Mouse (Mus musculus) gastrocnemius, adult 2 months (tissue): ENCODE data around the gene Ncstn. TPM values are rescaled to one million over a fixed set of nuclear protein-coding genes. Genes with fewer than 3 reads are reported as not detected.

ENCODE experiments used
- DNase-seq: peaks from one replicate; pipeline ENCODE4 v3.0.0; 2022
- H3K27ac ChIP-seq: fragments of 200-600 bp; 2 replicates; pipeline ENCODE4 v1.8.1; 2022; ENCODE audit warnings: mild to moderate bottlenecking
- H3K4me3 ChIP-seq: fragments of 200-600 bp; 2 replicates; pipeline ENCODE4 v1.8.1; 2022; ENCODE audit warnings: mild to moderate bottlenecking, moderate library complexity
- CTCF ChIP-seq: fragments of 200-600 bp; IDR thresholded peaks from 2 replicates; pipeline ENCODE4 v1.8.1; 2022; ENCODE audit warnings: antibody characterized with exemption, mild to moderate bottlenecking, moderate library complexity
- intact Hi-C: fragments of 180-260 bp; cut with DNase I; formaldehyde crosslinking; loops from one replicate; pipeline ENCODE4 v1.15.1; 2025
- long read RNA-seq, 2 experiments: library from polyadenylated mRNA; stranded (forward); transcript quantifications; one replicate each; pipeline ENCODE4 v2.0.0; 2021
- total RNA-seq, 2 experiments: library from RNA; stranded (reverse); gene quantifications; 2 replicates each; pipeline ENCODE4 v1.2.3; 2021

Gene Ncstn
- total RNA-seq, result 10 to 100 TPM; 27.1 to 31.9 TPM
- long read RNA-seq, experiment 1, transcript Ncstn-201 (17 exons, 2,901 nt), result major isoform, 46 of 52 reads
- long read RNA-seq, experiment 1, partial matches to known transcripts, result 4 of 52 reads
- long read RNA-seq, experiment 1, other reads (novel, unspliced or antisense), result 2 of 52 reads
- long read RNA-seq, experiment 2, transcript Ncstn-201 (17 exons, 2,901 nt), result major isoform, 34 of 41 reads
- long read RNA-seq, experiment 2, partial matches to known transcripts, result 4 of 41 reads
- long read RNA-seq, experiment 2, other reads (novel, unspliced or antisense), result 3 of 41 reads

DNA sequence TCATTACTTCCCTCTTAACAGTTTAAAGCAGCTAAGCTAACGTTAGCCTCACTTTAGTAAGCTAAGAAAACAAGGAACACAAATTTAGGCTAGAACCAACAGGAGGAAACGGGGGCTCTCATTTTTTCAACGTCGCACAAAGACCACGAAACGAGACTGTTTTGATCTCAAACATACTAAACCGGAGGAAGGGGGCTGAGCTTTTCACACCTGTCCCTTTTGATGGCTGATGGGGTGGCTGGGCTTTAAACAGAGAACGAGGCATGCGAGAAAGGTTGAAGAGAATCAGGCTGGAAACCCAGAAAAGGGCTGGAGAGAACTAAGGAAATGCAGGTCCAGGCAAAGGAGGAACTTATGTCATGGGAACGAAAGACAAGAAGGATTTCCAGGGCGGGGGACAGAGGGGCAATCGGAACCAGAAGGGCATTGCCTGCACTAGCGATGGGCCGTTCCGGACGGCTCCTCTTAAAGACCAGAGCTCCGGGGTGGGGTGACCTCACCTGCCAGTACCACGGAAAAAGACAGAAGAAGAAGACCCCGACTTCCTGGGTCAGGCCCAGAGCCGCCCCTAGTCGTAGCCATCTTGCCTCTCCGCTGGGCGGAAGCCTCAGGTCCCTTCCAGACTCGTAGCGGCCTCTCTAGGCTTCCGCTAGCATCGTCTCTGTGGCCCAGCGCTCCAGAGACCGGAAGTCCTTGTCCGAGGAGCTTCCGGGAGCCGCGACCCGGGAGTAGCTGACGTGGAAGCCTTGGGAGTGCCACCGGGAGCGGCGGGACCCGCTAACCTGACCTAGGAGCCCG is at the start of gene Ncstn, which contains the start of gene Copa:
Ncstn (minus strand) TSS at position 695 of the 798 bp plus-strand sequence.
Copa (plus strand) TSS at position 429 of the 798 bp plus-strand sequence.
- intact Hi-C loops, result loop anchor here (5.0 kb wide), 1 partner anchor 295 kb away; the partner anchor contains the start of gene Pigm
- H3K27ac ChIP-seq, result peak within 1 kb of the TSS; percentile 98
- peak; percentile 32; the same call in 1 of the 2 replicates for TF ChIP-seq CTCF
- DNase-seq, result peak; percentile 96
- peak within 1 kb of the TSS; percentile 70 for H3K4me3 ChIP-seq

DNA sequence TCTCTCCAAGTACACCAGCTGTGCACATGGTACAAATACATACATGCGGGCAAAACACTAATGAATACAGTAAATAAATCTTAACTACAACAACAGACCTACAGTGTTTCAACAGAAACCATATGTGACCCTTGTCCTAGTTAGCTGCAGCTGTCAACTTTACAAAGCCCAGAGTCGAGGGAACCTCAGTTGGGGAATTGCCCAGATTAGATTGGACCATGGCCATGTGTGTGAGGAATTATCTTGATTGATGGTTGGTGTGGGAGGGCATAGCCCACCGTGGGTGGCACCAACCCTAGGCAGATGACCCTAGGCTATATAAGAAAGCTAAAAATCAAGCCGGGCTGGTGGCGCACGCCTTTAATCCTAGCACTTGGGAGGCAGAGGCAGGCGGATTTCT is 49.7 kb upstream of the Ncstn start:
- TF ChIP-seq CTCF, result no peak
- intact Hi-C loops, result no loop called here
- no peak for DNase-seq
- no peak overlapping the region for H3K4me3 ChIP-seq
- H3K27ac ChIP-seq, result no peak overlapping the region

DNA sequence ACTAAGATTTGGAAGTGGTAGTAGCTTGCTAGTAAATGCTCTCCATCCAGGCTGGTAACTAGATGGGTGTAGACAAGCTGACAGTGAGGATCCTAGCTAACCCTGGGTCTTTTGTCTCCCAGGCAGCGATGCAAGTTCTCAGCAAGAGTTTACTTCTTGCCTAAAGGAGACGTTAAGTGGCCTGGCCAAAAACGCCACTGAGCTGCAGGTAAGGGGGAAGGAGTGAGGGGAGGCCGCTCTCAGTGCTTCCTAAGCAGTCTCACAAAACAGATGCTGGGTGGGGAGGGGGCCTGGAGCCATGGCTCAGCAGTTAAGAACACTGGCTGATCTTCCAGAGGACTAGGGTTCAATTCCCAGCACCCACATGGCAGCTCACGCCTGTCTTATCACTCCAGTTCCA is 47.2 kb upstream of the Ncstn start:
- no peak overlapping the region for H3K27ac ChIP-seq
- no peak overlapping the region for H3K4me3 ChIP-seq
- intact Hi-C loops, result loop anchor here (5.0 kb wide), 1 partner anchor 183 kb away; no protein-coding TSS in a partner anchor
- TF ChIP-seq CTCF, result no peak
- no peak for DNase-seq

DNA sequence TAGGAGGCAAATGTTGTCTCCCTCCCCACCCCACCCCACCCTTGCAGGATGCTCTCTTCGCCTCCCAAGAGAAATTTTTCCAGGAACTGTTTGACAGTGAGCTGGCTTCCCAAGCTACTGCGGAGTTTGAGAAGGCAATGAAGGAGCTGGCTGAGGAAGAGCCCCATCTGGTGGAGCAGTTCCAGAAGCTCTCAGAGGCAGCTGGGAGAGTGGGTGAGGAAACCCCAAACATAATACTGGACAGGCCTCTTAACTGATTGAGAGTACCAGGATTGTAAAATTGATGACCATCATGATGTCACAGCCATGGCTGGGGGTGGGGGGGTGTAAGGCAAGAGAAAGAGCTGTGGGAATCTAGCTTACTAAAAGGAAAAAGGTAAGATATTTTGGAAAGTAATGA is 46.5 kb upstream of the Ncstn start:
- Histone ChIP-seq H3K27ac (no peak overlapping the region), H3K4me3 (no peak overlapping the region)
- no peak for DNase-seq
- TF ChIP-seq CTCF, result peak; percentile 31; the same call in 1 of the 2 replicates
- intact Hi-C loops, result loop anchor here (5.0 kb wide), 1 partner anchor 183 kb away; no protein-coding TSS in a partner anchor

GRCm38 (mm10) chr1:172128563-172128962 is 46.0 kb upstream of the Ncstn start:
- no peak for TF ChIP-seq CTCF
- H3K4me3 ChIP-seq, result no peak overlapping the region
- no peak for DNase-seq
- intact Hi-C loops, result loop anchor here (5.0 kb wide), 1 partner anchor 184 kb away; no protein-coding TSS in a partner anchor
- no peak overlapping the region for H3K27ac ChIP-seq

- DNase-seq, result peak; percentile 44
- H3K27ac ChIP-seq, result peak overlapping the region; percentile 89; the same call in 1 of the 2 replicates
- H3K4me3 ChIP-seq, result peak overlapping the region; percentile 95
- no peak for TF ChIP-seq CTCF
- intact Hi-C loops, result loop anchor here (5.0 kb wide), 1 partner anchor 185 kb away; no protein-coding TSS in a partner anchor
Measured at GRCm38 (mm10) chr1:172127487-172127886, 44.9 kb upstream of the Ncstn start.

DNA sequence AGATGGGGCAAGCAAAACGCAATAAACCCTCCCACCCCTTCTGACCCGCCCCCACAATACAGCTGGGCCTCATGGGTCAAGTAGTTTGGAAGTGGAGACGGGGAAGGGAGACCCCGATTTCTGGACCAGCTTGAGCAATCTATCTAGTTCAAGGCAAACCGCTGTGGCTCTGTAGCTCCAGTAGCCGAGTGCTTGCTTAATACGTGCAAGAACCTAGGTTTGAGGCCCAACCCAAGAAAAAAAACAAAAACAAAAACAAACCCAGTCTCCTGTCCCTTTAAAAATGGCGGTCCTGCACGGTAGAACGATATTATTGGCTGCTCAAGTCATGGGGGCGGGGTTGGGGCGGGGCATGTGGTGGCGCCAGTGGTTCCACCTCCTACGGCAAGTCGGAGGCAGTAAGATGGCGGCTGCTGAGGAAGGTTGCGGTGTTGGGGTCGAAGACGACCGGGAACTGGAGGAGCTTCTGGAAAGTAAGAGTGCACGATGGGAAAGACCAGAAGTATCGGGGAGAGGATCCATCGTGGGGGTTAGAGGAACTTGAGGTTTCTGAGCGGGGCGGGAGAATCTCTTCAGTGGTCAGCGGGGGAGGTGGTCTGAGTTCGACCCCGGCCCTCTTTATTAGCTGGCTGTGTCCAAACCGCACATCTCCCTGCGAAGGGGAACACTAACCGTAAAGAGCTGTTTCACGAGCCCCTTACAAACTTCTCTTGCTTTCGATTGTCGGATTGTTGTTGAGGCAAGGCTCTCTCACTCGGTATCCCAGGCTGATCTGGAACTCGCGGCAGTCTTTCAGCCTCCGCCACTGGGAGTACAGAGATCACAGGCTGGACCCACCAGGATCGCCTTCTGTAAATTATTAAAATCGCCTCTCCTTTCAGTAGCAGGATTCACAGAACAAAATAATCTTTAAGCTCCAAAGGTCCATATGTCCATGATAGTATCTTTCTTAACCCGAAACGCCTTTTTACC is 44.1 kb upstream of the Ncstn start, which contains the start of gene Pex19:
Pex19 (plus strand) TSS at position 380 of the 972 bp plus-strand sequence.
- Histone ChIP-seq H3K4me3 (peak within 1 kb of the TSS; percentile 95), H3K27ac (peak within 1 kb of the TSS; percentile 89)
- peak; percentile 82 for DNase-seq
- TF ChIP-seq CTCF, result no peak
- intact Hi-C loops, result loop anchor here (5.0 kb wide), 1 partner anchor 186 kb away; no protein-coding TSS in a partner anchor

DNA sequence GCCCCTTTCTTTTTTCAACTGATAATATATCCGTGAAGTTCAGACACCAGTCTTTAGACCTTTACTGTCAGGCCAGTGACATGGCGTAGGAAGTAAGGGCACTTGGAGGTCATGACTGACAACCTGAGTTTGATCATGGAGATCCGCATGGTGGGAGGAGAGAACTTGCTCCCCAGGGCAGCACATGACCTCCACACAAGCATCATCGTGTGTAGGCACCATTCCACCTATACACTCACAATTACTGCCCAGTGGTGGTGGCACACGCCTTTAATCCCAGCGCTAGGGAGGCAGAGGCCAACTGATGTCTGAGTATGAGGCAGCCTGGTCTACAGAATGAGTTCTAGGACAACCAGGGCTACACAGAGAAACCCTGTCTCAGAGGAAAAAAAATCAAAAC is 42.0 kb upstream of the Ncstn start:
- intact Hi-C loops, result no loop called here
- Histone ChIP-seq H3K27ac (no peak overlapping the region), H3K4me3 (no peak overlapping the region)
- no peak for DNase-seq
- TF ChIP-seq CTCF, result no peak

GRCm38 (mm10) chr1:172122671-172123070 is 40.1 kb upstream of the Ncstn start:
- no peak for TF ChIP-seq CTCF
- intact Hi-C loops, result no loop called here
- Histone ChIP-seq H3K27ac (no peak overlapping the region), H3K4me3 (no peak overlapping the region)
- DNase-seq, result no peak

GRCm38 (mm10) chr1:172119720-172120119 is 37.1 kb upstream of the Ncstn start:
- H3K27ac ChIP-seq, result no peak overlapping the region
- intact Hi-C loops, result loop anchor here (1.0 to 5.0 kb wide), 2 partner anchors 72 to 238 kb away; no protein-coding TSS in a partner anchor
- DNase-seq, result peak; percentile 51
- peak; percentile 81 for TF ChIP-seq CTCF
- H3K4me3 ChIP-seq, result no peak overlapping the region

GRCm38 (mm10) chr1:172119100-172119499 is 36.5 kb upstream of the Ncstn start:
- intact Hi-C loops, result loop anchor here (1.0 to 5.0 kb wide), 2 partner anchors 72 to 238 kb away; no protein-coding TSS in a partner anchor
- Histone ChIP-seq H3K27ac (no peak overlapping the region), H3K4me3 (no peak overlapping the region)
- TF ChIP-seq CTCF, result no peak
- no peak for DNase-seq
